ENCODE assay signal across 8 mouse cellular contexts in genomic region chr2:65337378-65338140, GRCm38 (mm10). TPM values are rescaled to one million over a fixed set of nuclear protein-coding genes. Genes with fewer than 3 reads are reported as not detected.
DNase-seq lines count a peak whose midpoint lies in the region; ATAC-seq and TF ChIP-seq lines count a peak whose summit lies in the region.

No protein-coding gene starts in this region.

- DNase-seq in forebrain, postnatal 0 days: peak; percentile 79
- DNase-seq in layer of hippocampus, adult 8-10 months (ENCODE audit: low spot score in 2 of 2): peak; percentile 34 to 48
- peak; percentile 49 for DNase-seq in lung, postnatal 10 days
- DNase-seq in right cerebral cortex, postnatal 14 days: peak; percentile 52

- ATAC-seq in forebrain, postnatal 0 days: peak; percentile 91
- ATAC-seq in hindbrain, embryonic 12.5 days (ENCODE audit: low FRiP score): peak; percentile 78; the same call in 1 of the 2 replicates
- ATAC-seq in erythroid progenitor cell, adult 5-6 weeks (replicated peaks; ENCODE audit: low FRiP score, poor library complexity, severe bottlenecking): no peak

- 8% methylated on average over 14 of the region's 14 CpGs for WGBS in bone marrow, adult 2 months
- 17% methylated on average over 14 of the region's 14 CpGs for WGBS in forebrain, postnatal 0 days
- 18% methylated on average over 13 of the region's 14 CpGs for WGBS in hindbrain, embryonic 12.5 days

- TF ChIP-seq CTCF in E14TG2a.4 (conservative IDR thresholded peaks at IDR 0.05; ENCODE audit: low read length): peak; percentile 16; the same call in 1 of the 2 replicates
- peak; percentile 28; the same call in 1 of the 2 replicates for TF ChIP-seq CTCF in bone marrow, adult 2 months (IDR thresholded peaks at IDR 0.05; ENCODE audit: control insufficient read depth, insufficient read depth, low read length)
- TF ChIP-seq CTCF in forebrain, postnatal 0 days (IDR thresholded peaks at IDR 0.05; ENCODE audit: low read depth): peak; percentile 73

- no peak overlapping the region for H3K4me2 ChIP-seq in forebrain, postnatal 0 days (ENCODE audit: low read depth)
- peak overlapping the region; percentile 20; the same call in 1 of the 2 replicates for H3K4me2 ChIP-seq in hindbrain, embryonic 12.5 days (replicated peaks)

- no peaks in the 10 kb centered on the region for H3K27me3 ChIP-seq in E14TG2a.4 (ENCODE audit: insufficient read depth, low read length)
- H3K27me3 ChIP-seq in forebrain, postnatal 0 days (ENCODE audit: insufficient read depth, low read length): no peaks in the 10 kb centered on the region
- no peaks in the 10 kb centered on the region for H3K27me3 ChIP-seq in hindbrain, embryonic 12.5 days

- peaks cover 21% of the 10 kb centered on the region for H3K4me1 ChIP-seq in E14TG2a.4 (replicated peaks; ENCODE audit: low read depth, low read length)
- H3K4me1 ChIP-seq in bone marrow, adult 2 months (ENCODE audit: control insufficient read depth, insufficient read depth, low read length): no peaks in the 10 kb centered on the region; the same call in 1 of the 2 replicates
- no peaks in the 10 kb centered on the region for H3K4me1 ChIP-seq in forebrain, postnatal 0 days (ENCODE audit: insufficient read depth)
- H3K4me1 ChIP-seq in hindbrain, embryonic 12.5 days: no peaks in the 10 kb centered on the region

- no peaks in the 10 kb centered on the region for H3K36me3 ChIP-seq in E14TG2a.4 (ENCODE audit: insufficient read depth, low read length)
- no peaks in the 10 kb centered on the region for H3K36me3 ChIP-seq in forebrain, postnatal 0 days (ENCODE audit: insufficient read depth)
- H3K36me3 ChIP-seq in hindbrain, embryonic 12.5 days: no peaks in the 10 kb centered on the region

- TF ChIP-seq POLR2A in bone marrow, adult 2 months (IDR thresholded peaks at IDR 0.05; ENCODE audit: borderline replicate concordance, control insufficient read depth, low read depth, low read length): no peak

- no peak overlapping the region for H3K27ac ChIP-seq in bone marrow, adult 2 months (ENCODE audit: control insufficient read depth, insufficient read depth, low read depth, low read length, poor library complexity)
- H3K27ac ChIP-seq in forebrain, postnatal 0 days (ENCODE audit: low read depth, low read length): no peak overlapping the region
- H3K27ac ChIP-seq in hindbrain, embryonic 12.5 days: no peak overlapping the region

- no peak overlapping the region for H3K9ac ChIP-seq in forebrain, postnatal 0 days
- no peak overlapping the region for H3K9ac ChIP-seq in hindbrain, embryonic 12.5 days

- H3K9me3 ChIP-seq in E14TG2a.4 (ENCODE audit: low read length): no peaks in the 10 kb centered on the region
- H3K9me3 ChIP-seq in forebrain, postnatal 0 days (ENCODE audit: low read length): no peaks in the 10 kb centered on the region
- H3K9me3 ChIP-seq in hindbrain, embryonic 12.5 days (replicated peaks): no peaks in the 10 kb centered on the region

- no peak overlapping the region for H3K4me3 ChIP-seq in E14TG2a.4 (replicated peaks; ENCODE audit: low read length)
- no peak overlapping the region for H3K4me3 ChIP-seq in bone marrow, adult 2 months (replicated peaks; ENCODE audit: control insufficient read depth, low read depth, low read length)
- no peak overlapping the region for H3K4me3 ChIP-seq in forebrain, postnatal 0 days (ENCODE audit: low read depth, low read length)
- H3K4me3 ChIP-seq in hindbrain, embryonic 12.5 days: no peak overlapping the region

RNA-seq across cellular contexts. Expression of gene Slc38a11, which starts 26.3 kb away (rescaled TPM):
- not detected in 2 replicates for polyA plus RNA-seq in bone marrow, adult 2 months (2011; ENCODE audit: insufficient read depth, insufficient read length, low replicate concordance, missing spikeins)
- total RNA-seq in forebrain, postnatal 0 days (2014; rRNA removed): 3.2 and 4.1 TPM in 2 replicates
- polyA plus RNA-seq in forebrain, postnatal 0 days (2015; fragmentation: Nextera tagmentation; extraction: Ambion mirVana): 0.49 and 0.92 TPM in 2 replicates
- polyA plus RNA-seq in hindbrain, embryonic 12.5 days (2016; fragmentation: Nextera tagmentation; extraction: Ambion mirVana): 0.30 and 0.34 TPM in 2 replicates
- total RNA-seq in layer of hippocampus, adult 8-10 months (2022): 1 to 10 TPM; 2.6 to 4.7 (median 3.2) TPM
- total RNA-seq in erythroid progenitor cell, adult 5-6 weeks (2015; ENCODE audit: low replicate concordance): not detected in 2 replicates
- total RNA-seq in erythroid progenitor cell, adult 5-6 weeks (2017; ENCODE audit: low replicate concordance): not detected in 2 replicates

Comparison
In these comparisons a context has a peak if more than half of its experiments do, and no peak if none do; other contexts are left out.
1. CTCF ChIP-seq: peak in every context shown above with its lines; median percentile 73 in forebrain, postnatal 0 days; 28 in bone marrow, adult 2 months; 16 in E14TG2a.4.